Mouse (Mus musculus): Measurements from ENCODE around the gene Arhgap19. TPM values are rescaled to one million over a fixed set of nuclear protein-coding genes. Genes with fewer than 3 reads are reported as not detected.

The Arhgap19 gene
- total RNA-seq (2017) = 1.1 to 2.3 TPM (median 1.9 TPM) in 3 replicates

GRCm38 (mm10) chr19:41801742-41802369 lies at the start of gene Arhgap19:
Arhgap19 (minus strand) TSS chr19:41802047.
- peak; percentile 96 for ATAC-seq (replicated peaks; ENCODE audit: insufficient number of reproducible peaks, low FRiP score, low TSS enrichment, poor library complexity, severe bottlenecking)

- ATAC-seq (replicated peaks; ENCODE audit: insufficient number of reproducible peaks, low FRiP score, low TSS enrichment, poor library complexity, severe bottlenecking) = no peak
Observed at GRCm38 (mm10) chr19:41850719-41851543, 49.1 kb upstream of the Arhgap19 start.

- ATAC-seq (replicated peaks; ENCODE audit: insufficient number of reproducible peaks, low FRiP score, low TSS enrichment, poor library complexity, severe bottlenecking) = no peak
Observed at GRCm38 (mm10) chr19:41850021-41850718, 48.3 kb upstream of the Arhgap19 start.

- peak; percentile 90 for ATAC-seq (replicated peaks; ENCODE audit: insufficient number of reproducible peaks, low FRiP score, low TSS enrichment, poor library complexity, severe bottlenecking)
Observed at GRCm38 (mm10) chr19:41847992-41848851, 46.4 kb upstream of the Arhgap19 start, which contains the start of gene Frat2. Frat2 (minus strand) TSS chr19:41848132.

GRCm38 (mm10) chr19:41847614-41847991 lies 45.8 kb upstream of the Arhgap19 start:
- ATAC-seq (replicated peaks; ENCODE audit: insufficient number of reproducible peaks, low FRiP score, low TSS enrichment, poor library complexity, severe bottlenecking) = peak; percentile 59

- no peak for ATAC-seq (replicated peaks; ENCODE audit: insufficient number of reproducible peaks, low FRiP score, low TSS enrichment, poor library complexity, severe bottlenecking)
Observed at GRCm38 (mm10) chr19:41847091-41847581, 45.3 kb upstream of the Arhgap19 start.

GRCm38 (mm10) chr19:41846366-41847090 lies 44.7 kb upstream of the Arhgap19 start:
- no peak for ATAC-seq (replicated peaks; ENCODE audit: insufficient number of reproducible peaks, low FRiP score, low TSS enrichment, poor library complexity, severe bottlenecking)

- no peak for ATAC-seq (replicated peaks; ENCODE audit: insufficient number of reproducible peaks, low FRiP score, low TSS enrichment, poor library complexity, severe bottlenecking)
Observed at GRCm38 (mm10) chr19:41844345-41844744, 42.5 kb upstream of the Arhgap19 start.

GRCm38 (mm10) chr19:41842706-41843105 lies 40.9 kb upstream of the Arhgap19 start:
- peak; percentile 87 for ATAC-seq (replicated peaks; ENCODE audit: insufficient number of reproducible peaks, low FRiP score, low TSS enrichment, poor library complexity, severe bottlenecking)

GRCm38 (mm10) chr19:41842196-41842595 lies 40.3 kb upstream of the Arhgap19 start:
- no peak for ATAC-seq (replicated peaks; ENCODE audit: insufficient number of reproducible peaks, low FRiP score, low TSS enrichment, poor library complexity, severe bottlenecking)

- ATAC-seq (replicated peaks; ENCODE audit: insufficient number of reproducible peaks, low FRiP score, low TSS enrichment, poor library complexity, severe bottlenecking) = no peak
Observed at GRCm38 (mm10) chr19:41841105-41841750, 39.4 kb upstream of the Arhgap19 start.

- no peak for ATAC-seq (replicated peaks; ENCODE audit: insufficient number of reproducible peaks, low FRiP score, low TSS enrichment, poor library complexity, severe bottlenecking)
Observed at GRCm38 (mm10) chr19:41839685-41840084, 37.8 kb upstream of the Arhgap19 start.

- no peak for ATAC-seq (replicated peaks; ENCODE audit: insufficient number of reproducible peaks, low FRiP score, low TSS enrichment, poor library complexity, severe bottlenecking)
Observed at GRCm38 (mm10) chr19:41838808-41839207, 37.0 kb upstream of the Arhgap19 start.

GRCm38 (mm10) chr19:41837917-41838261 lies 36.0 kb upstream of the Arhgap19 start:
- no peak for ATAC-seq (replicated peaks; ENCODE audit: insufficient number of reproducible peaks, low FRiP score, low TSS enrichment, poor library complexity, severe bottlenecking)

- no peak for ATAC-seq (replicated peaks; ENCODE audit: insufficient number of reproducible peaks, low FRiP score, low TSS enrichment, poor library complexity, severe bottlenecking)
Observed at GRCm38 (mm10) chr19:41837194-41837916, 35.5 kb upstream of the Arhgap19 start.

GRCm38 (mm10) chr19:41836719-41837118 lies 34.9 kb upstream of the Arhgap19 start:
- ATAC-seq (replicated peaks; ENCODE audit: insufficient number of reproducible peaks, low FRiP score, low TSS enrichment, poor library complexity, severe bottlenecking) = no peak

- ATAC-seq (replicated peaks; ENCODE audit: insufficient number of reproducible peaks, low FRiP score, low TSS enrichment, poor library complexity, severe bottlenecking) = no peak
Observed at GRCm38 (mm10) chr19:41835816-41836215, 34.0 kb upstream of the Arhgap19 start.
